Mouse (Mus musculus) ES-CJ7 (cell line): ENCODE results near the gene Foxj2.

Experiments used
- DNase-seq: peaks from one replicate; pipeline ENCODE4 v3.0.0; 2011; ENCODE audit warnings: low read depth, low spot score

Foxj2 gene

DNA sequence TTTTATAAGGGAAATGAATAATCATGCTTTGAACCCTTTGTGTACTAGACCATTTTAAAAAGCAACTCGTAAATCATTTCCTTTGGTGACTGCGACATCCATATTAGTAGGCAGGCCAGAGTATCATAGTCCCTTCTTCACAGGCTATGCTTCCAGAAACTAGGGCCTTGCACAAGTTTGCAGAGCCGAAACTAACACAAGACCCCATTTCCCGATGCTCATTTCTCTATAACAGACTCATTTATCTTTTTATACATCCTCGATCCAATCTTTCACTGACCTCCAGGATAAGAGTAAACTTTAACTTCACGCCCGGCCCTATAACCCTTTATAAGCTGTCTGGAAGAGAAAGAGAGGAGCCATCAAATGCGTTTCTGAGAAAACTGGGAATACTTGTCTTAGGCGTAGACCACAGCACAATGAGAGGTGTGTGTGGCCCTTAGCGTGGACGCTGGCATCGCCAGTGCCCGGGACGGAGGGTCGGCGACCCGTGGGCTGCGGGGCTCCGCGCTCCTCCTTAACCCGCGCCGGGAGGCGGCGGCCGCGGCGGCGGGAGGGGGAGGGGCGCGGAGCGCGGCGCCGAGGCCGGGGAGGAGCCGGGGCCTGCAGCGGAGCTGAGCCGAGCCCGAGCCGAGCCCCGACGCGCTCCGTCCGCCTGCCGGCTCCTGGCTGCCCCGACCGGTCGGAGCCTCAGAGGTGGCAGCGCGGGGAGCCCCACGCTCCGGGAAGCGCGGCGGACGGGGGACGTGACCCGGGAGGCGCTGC, at the start of gene Foxj2:
Gene Foxj2, plus strand, starts transcription at position 609 of the 765 bp plus-strand sequence.
- DNase-seq: no peak

DNA sequence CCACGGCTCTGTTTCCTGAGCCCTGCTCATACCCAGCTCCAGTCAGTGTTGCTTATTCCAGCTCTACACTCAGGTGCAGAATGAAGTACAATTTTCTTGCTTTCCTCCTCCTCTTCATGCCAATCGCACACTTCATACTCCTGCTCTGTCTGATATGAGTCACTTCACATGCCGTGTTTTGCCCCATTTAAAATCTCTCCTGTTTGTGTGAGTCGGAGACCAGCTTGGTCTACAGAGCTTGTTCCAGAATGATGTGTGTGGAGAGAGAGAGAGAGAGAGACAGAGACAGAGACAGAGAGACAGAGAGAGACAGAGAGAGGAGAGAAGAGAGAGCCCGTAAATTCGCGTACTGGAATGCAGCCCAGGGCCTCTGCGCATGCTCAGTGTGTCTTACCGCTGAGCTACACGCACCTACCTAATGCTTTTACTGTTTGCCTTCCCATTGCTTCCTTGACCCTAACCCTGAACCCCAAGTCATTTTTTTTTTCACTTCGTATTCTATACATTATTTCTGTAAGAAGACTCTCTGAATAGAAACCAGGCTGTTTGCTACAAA, 48.9 kb upstream of the Foxj2 start:
- DNase-seq: peak; percentile 90

DNA sequence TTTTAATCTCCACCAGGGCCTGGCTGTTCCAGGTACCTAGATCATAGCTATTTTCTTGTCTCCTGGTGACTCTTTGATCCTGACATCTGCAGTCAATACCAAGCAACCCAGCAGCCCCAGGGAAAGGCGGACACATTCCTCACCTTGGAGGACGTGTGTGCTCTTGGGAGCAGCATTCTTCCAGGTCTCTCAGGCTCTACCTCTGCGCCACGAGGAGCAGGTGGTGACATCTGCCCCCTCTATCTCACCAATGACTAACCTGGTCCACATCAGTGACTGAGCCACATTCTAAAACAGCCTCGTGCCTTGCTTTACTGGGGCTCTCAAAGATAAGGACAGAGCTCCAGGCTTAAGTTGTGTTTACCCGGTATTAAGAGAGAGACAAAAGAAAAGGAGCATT, 47.0 kb upstream of the Foxj2 start:
- peak; percentile 61 for DNase-seq

DNA sequence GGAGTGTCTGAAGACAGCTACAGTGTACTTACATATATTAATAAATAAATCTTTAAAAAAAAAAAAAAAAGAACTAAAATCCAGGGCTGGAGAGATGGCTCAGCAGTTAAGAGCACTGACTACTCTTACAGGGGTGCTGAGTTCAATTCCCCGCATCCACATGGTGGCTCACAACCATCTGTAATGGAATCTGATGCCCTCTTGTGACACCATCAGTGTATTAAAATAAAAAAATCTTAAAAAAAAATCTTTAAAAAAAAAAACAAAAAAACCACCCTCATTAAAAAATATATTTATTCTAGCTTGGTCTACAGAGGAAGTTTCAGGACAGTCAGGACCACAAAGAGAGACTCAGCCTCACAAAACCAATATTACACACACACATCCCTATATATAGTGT, 45.4 kb upstream of the Foxj2 start:
- DNase-seq: no peak

DNA sequence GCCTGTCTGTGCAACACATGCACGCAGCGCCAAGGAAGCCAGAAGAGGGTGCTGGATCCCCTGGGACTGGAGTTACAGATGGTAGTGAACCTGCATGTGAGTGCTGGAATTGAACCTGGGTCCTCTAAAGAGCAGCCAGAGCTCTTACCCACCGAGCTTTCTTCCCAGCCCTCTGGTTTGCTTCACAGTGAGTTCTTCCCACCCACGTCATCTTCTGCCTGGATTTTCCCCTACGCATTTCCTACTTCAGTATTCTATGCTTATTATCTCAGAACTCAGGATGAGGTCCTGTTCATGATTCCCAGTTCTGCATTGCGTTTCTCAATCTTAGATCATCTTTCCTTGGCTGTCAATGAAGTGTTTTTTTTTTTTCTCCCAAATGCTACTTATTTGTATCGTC, 43.7 kb upstream of the Foxj2 start:
- peak; percentile 44 for DNase-seq

DNA sequence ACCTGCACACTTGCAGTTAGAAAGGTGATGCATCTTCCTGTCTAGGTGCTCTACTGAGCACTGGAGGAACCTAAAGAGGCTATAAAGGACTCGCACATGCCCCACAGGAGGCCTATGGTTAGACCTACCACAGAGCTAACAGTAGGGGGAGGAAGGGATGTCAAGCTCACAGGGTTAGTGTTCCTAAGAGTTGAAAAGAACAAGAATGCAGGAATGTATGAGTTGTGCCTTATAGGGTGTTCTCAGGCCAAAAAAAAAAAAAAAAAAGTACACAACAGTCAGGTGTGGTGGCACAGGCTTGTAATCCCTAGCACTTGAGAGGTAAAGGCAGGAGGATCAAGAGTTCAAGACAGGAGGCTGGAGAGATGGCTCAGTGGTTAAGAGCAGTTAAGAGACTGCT, 39.8 kb upstream of the Foxj2 start:
- peak; percentile 82 for DNase-seq

DNA sequence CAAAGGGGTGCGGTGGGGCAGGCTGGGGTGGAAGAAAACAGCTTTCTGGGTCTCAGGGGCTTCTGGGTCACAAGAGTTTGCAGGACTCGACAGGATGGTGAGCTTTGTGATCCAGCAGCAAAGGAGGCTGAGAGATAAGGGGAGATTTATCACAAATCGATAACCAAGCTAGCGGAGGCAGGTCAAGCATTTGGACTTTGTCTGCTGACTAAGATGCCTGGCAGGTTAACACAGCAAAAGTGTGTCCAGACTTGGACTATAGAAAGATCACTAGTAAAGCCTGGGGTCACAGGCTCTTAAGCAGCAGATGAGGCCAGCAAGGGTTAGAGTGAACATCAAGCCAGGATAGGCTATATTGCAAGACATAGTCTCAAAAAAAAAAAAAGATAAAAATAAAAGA, 38.5 kb upstream of the Foxj2 start:
- no peak for DNase-seq

DNA sequence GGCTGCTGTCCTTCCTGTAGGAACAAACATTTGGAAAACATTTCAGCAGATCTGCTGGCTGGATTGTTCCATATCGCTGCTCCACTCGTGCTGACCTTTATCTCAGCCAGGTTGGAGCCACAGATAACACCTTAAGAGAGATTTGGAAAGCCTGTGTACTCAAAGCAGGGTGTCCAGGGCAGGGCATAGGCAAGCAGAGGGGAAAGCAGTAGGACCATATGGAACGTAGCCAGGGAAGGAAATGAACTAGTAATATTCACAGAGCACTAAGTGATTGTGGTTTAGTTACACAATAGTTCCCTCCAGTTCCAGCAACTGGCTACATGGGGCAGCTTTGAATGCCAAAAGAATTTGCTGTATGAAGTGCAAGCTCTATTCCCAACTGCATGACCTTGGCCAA, 37.5 kb upstream of the Foxj2 start:
- no peak for DNase-seq

DNA sequence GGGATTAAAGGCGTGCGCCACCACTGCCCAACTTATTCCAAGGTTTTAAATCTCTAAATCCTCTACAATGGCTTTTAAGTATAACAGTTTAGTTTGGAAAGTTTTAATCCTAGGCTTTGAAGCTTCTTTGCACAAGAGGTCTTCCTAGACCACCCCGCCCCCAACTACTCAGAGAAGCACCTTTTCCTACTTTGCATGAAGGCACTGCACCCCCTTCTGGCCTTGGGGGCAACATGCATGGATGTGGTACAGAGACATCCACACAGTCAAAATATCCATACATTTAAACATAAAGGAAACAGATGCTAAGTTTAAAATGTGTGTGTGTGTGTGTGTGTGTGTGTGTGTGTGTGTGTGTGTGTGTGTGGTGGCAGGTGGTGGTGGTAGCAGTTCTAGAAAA, 34.8 kb upstream of the Foxj2 start:
- peak; percentile 85 for DNase-seq

DNA sequence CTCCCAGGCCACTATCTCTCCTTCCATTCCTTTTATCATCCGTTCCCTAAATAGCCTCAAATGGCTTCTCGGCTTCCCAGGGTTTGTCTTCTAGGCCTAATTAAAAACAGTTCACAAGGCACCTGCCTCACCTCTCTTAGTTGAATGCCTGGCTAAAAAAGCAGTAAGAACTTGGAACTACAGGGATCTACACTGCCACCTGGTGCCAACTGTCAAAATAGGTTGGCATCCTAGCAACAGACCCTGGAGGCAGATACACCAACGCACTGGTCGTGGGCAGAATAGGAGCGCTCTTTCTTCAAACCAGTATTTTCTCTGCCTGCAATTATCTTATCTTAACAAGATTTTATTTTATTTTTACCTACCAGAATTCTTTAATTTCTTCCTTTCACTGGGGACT, 33.4 kb upstream of the Foxj2 start:
- DNase-seq: peak; percentile 86

DNA sequence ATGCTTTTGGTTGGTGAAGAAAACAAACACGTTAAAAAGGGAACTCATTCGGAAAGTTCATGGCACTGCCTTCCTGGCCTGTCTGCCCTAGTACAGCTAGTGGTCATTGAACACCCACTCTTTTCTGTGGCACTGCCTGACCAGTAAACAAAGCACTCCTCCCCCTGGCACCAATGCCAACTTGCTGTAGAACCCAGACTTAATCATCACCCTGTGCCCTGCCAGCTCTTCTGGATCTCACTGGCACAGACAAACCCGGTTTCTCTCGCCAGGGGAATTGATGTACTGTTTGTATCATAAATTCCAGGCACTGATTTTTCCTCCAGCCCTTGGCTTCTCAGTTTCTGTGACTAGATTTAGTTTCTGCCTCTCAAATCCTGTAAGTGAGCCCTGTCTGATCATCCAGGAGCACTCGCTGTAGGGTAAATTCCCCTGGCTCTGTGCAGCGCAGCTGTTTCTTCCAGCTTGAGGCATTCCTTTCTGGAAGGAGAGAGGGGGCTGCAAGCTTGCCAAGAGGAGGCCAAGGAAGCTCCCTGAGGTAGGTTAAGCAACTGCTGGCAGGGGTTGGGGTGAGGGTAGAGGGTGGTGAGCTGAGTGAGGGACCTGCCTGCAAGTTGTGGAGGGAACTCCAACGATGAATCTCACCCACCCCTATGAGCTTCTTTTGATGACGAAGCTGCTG, 24.3 kb upstream of the Foxj2 start:
- DNase-seq: no peak

DNA sequence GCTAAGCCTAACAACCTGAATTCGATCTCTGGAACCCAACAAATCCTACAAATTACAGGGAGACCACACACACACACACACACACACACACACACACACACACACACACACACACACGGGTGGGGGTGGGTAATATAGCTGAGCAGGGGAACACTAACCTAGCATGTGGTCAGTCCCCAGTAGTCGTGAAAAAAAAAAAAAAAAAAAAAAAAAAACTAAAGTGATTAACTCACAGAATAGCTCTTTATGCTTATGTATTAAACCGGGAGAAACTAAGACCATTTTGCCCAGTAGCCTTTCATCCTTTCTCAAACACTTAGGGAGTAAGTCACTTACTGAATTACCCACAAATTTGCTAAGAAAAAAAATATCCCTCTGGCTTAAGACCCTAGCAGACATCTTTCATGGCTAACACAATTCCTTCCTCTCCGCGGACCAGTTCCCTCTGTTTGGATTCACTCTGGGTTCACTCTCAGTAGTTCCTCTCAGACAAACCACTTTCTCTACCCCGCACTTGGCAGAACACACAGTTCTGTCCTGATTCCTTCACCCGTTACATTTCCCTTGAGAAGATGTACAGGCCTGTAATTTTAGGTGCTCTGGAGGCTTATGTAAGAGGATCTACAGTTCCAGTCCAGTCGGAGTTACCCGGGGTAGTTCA, 18.9 kb upstream of the Foxj2 start:
- no peak for DNase-seq

DNA sequence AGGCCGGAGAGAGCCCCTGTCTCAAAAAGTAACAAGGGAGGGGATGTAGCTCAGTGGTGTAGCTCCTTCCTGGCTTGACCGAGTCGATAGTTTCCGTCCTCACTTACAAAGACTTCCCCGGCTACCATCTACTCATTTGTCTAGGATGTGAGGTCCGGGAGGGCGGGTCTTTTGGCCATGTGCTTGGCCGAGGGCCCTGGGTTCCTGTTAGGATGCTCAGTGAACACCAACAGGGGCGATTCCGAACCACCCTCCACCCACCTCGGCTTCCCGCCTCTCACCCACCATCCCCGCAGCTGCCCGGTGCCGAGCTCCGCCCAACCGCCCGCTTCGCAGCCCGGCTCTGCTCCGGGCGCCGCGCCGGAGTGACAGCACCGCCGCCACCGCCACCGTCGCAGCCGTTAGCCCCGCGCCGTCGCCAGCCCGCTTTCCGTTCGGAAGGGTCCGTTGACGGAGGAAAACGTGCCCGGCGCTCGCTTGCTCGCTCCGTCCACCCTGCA, 18.4 kb upstream of the Foxj2 start, which contains the start of gene Slc2a3:
Gene Slc2a3, minus strand, starts transcription at position 340 of the 500 bp plus-strand sequence.
- peak; percentile 84 for DNase-seq

DNA sequence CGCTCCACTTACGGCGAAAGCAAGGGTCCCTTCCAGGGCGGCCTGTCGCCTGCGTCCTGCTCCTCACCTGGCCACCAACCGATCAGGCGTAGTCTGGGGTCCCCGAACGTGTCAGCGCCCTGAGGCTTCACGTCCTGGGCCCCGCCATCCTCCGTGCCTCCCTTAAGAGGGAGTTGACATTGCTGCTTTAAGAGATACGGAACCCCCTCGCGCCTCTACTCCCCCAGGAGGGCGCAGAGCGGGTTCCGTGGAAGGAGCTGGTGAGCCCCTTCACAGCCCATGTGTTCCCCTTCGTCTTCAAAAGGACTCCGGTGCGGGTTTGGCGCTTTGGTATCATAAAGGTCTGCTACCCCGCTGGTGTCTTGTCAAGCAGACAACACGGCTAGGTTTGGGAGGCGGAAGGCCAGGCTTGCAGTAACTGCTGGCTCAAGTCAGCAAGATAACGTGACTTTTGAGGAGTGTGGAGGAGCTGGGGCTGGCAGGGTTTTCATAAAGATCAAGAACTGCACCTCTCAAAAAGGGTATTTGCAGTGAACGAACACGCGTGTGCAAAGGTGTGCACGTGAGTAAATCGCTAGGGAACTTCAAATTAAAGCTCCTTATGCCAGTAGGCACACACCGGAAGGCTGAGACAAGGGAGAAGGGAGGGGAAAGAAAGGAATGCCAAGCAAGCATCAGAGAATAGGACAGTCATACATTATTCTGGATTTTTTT, 17.8 kb upstream of the Foxj2 start:
- peak; percentile 56 for DNase-seq

DNA sequence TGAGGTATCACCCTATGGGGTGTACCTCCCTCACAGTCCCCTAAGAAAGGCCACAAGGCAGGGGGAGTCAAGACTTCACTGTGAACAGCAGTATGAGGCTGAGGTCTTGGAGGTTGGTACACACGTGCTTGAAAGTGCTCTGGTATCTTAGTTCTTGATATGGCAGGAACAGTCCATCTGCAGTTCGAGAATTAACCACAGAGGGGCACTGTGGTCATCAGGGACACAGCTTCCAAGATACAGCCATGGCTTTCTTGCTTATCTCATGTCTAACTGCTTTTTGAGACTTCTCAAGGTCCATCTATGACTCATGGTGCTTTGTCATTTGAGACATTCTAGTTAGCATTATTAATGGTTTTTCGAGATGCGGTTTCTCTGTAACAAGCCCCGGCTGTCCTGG, 15.3 kb upstream of the Foxj2 start:
- DNase-seq: peak; percentile 89

DNA sequence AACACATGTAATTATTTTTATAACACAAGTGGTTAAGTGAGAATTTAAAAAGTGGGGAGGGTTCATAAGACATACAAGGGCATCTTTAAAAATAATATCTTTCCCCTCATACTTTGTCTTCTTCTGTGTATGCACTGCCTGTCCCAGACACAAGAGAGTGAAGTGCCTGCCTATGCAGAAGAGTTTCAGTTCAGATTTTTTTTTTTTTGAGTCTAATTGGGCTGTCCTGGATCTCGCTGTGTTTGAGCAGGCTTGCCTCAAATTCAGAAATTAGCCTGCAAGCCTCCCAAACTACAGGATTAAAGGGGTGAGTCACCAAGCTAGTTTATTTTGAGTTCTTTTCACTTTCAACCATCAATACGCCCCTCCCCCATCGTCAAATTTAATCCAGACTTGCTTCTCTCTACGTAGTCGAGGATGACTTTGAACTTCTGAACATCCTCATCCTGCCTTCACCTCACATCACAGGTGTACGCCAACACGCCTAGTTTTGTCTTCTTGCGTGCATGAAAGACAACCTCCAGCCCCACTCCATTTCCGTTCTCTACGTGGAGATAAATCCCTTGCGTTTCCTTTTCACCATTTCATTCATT, 9.6 kb upstream of the Foxj2 start:
- no peak for DNase-seq

DNA sequence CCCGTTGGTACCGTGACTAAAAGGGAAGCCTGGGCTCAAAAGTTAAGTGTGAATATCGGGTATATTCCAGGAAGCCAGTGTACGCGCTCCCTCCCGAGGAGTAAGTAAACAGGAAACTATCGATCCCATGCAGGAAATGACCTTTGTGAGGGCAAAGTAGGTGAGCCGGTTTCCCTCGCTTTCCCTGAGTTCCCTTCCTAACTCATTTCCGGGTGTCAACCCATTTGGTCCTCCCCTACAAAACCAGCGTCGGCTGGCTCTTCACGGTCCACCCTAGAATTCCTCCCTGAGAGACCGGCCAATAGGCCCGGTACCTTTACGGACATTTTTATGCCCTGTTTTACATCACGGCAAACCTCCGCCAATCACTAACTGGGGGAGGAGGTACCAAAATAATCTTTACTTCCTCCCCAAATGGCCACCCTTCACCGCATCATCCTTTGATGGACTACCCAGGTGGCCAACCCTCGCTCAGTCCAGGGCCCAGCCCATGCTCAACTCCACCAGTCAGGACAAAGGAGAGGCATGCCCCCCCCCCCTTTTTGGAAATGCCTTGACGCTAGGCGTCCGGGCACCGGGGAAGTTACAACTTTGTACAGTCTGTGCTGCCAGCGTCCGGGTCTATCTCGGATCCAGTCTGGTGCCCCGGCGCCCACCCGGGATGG, 9.0 kb upstream of the Foxj2 start:
- peak; percentile 100 for DNase-seq

DNA sequence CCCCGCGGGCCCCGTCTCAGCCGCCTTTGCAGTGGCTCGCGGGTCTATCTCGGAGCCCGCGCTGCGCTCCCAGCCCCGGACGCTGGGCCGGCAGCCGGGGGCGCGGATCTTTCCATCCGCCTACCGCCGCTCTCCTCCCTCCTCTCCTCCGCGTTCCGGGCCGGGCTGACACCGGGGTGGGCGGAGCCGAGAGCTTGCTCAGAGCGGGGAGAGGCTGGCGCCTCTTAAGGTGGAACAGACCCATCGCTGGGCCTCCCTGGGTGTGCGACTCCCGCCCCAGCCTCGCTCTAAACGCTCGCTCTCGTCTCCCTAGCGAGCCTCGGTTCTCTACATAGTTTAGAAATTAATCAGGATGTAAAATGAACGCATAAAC, 8.4 kb upstream of the Foxj2 start:
- peak; percentile 90 for DNase-seq

DNA sequence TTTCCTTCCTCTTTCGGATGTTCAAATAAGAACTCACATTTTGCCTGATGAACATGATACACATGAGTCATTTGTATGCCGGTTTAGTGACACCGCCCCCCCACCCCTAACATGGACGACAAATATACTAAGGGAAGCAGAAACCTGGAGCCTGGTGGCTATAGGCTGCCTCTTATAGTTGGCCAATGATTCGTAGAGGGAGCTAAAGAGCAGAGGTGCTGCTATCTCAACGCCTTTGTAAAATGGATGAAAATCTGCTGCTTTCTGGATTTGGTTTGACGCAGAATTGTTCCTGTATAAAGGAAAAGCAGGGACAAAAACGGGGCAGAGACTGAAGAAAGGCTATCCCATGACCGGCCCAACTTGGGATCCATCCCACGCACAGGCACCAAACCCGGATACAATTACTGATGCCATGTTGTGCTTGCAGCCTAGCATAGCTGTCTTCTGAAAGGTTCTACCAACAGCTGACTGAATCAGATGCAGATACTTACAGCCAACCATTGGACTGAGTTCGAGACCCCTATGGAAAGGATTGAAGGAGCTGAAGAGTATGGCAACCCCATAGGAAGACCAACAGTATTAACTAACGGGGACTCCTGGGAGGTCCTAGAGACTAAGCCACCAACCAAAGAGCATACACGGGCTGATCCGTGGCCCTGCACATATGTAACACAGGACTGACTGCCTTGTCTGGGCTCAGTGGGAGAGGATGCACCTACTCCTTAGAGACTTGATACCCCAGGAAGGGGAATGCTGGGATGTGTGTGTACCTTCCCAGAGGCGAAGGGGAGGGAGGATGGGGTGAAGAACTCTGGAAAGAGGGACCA, 7.7 kb upstream of the Foxj2 start:
- DNase-seq: peak; percentile 74

DNA sequence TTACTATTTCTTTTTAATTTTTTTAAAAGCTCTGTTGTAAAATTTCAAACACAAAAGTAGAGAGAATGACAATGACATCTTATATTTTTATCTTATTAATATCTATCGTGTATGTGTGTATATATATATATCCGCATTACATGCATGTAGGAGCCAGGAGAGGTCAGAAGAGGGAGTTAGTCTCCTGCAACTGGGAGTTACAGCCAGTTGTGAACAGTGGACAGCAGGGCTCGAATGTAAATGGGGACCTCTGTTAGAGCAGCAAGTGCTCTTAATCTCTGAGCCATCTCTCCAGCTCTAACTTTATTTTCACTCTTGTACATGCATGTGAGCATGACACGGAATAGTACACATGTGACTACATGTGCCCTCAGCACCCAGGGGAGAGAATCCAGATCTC, 7.0 kb upstream of the Foxj2 start:
- no peak for DNase-seq
